Mouse (Mus musculus): ENCODE measurements around the gene Ccdc185. TPM values are rescaled to one million over a fixed set of nuclear protein-coding genes. Genes with fewer than 3 reads are reported as not detected.

Gene Ccdc185
- total and polyA plus RNA-seq, 2 experiments = not detected

DNA sequence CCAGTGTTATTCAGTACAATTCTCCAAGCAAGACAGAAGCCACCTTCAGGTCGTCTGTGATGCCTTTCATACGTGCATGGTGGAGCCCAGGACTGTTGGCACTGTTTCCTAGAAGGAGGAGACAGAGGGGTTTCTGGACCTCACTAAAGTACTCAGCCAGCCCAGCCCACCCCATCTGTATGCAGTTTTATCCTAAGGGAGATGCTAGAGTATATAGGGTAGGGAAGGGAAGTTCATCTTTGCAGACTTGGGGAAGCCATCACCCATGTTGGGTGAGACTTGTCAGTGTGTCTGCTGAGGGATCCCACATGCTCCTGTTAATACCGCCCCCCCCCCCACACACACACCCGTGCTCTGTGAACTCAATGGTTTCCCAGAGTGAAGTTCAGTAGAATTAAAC, 13.1 kb downstream of the Ccdc185 start:
- DNase-seq (ENCODE audit: extremely low read depth, low read depth, low spot score) = no peak
- 72% methylated on average over 4 of the region's 4 CpGs for WGBS
- no peak overlapping the region for H3K27ac ChIP-seq (replicated peaks; ENCODE audit: insufficient read depth, low read depth, low read length)
- no peak for TF ChIP-seq POLR2A (IDR thresholded peaks at IDR 0.05; ENCODE audit: extremely low read depth, insufficient read depth, low read length)
- no peak for TF ChIP-seq CTCF (IDR thresholded peaks at IDR 0.05; ENCODE audit: low read depth, low read length)
- H3K36me3 ChIP-seq (ENCODE audit: control insufficient read depth, insufficient read depth, low read length) = no peaks in the 10 kb centered on the region
- no peak overlapping the region for H3K4me3 ChIP-seq (ENCODE audit: insufficient read depth, low read depth, low read length)
- H3K4me1 ChIP-seq (ENCODE audit: control insufficient read depth, insufficient read depth, low read length) = no peaks in the 10 kb centered on the region
- no peak overlapping the region for H3K9ac ChIP-seq (ENCODE audit: low read depth, low read length)
- H3K27me3 ChIP-seq (ENCODE audit: control insufficient read depth, insufficient read depth, low read length) = no peaks in the 10 kb centered on the region
- no peaks in the 10 kb centered on the region for H3K79me2 ChIP-seq (ENCODE audit: control insufficient read depth, insufficient read depth, low read length)

GRCm38 (mm10) chr1:182732695-182733094, 16.3 kb downstream of the Ccdc185 start:
- Histone ChIP-seq H3K79me2 (ENCODE audit: control insufficient read depth, insufficient read depth, low read length) (no peaks in the 10 kb centered on the region), H3K4me3 (ENCODE audit: insufficient read depth, low read depth, low read length) (no peak overlapping the region), H3K27ac (replicated peaks; ENCODE audit: insufficient read depth, low read depth, low read length) (no peak overlapping the region), H3K27me3 (ENCODE audit: control insufficient read depth, insufficient read depth, low read length) (no peaks in the 10 kb centered on the region), H3K36me3 (ENCODE audit: control insufficient read depth, insufficient read depth, low read length) (no peaks in the 10 kb centered on the region), H3K9ac (ENCODE audit: low read depth, low read length) (no peak overlapping the region), H3K4me1 (ENCODE audit: control insufficient read depth, insufficient read depth, low read length) (no peaks in the 10 kb centered on the region)
- 51% methylated on average over 7 of the region's 7 CpGs for WGBS
- DNase-seq (ENCODE audit: extremely low read depth, low read depth, low spot score) = no peak
- TF ChIP-seq CTCF (IDR thresholded peaks at IDR 0.05; ENCODE audit: low read depth, low read length) = no peak

DNA sequence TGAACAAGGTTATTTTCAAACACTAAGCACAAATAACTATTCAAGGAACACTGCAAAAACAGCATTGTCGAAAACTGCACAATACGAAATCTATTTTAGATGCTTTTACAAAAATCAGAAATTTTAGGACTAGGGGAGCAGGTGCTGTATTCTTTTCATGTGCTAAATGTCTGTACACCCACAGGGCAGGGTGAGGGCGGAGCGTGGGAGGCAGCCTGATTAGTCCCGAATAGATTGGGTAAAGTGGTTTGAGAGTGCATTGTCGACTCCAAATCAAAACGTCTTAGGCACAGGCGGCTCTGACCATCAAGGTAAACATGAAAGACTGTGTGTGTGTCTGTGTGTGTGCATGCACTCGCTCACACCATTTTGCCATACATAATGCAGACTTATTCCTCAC, 20.0 kb downstream of the Ccdc185 start:
- no peak for TF ChIP-seq CTCF (IDR thresholded peaks at IDR 0.05; ENCODE audit: low read depth, low read length)
- TF ChIP-seq POLR2A (IDR thresholded peaks at IDR 0.05; ENCODE audit: extremely low read depth, insufficient read depth, low read length) = no peak
- Histone ChIP-seq H3K27me3 (ENCODE audit: control insufficient read depth, insufficient read depth, low read length) (no peaks in the 10 kb centered on the region), H3K36me3 (ENCODE audit: control insufficient read depth, insufficient read depth, low read length) (no peaks in the 10 kb centered on the region), H3K4me1 (ENCODE audit: control insufficient read depth, insufficient read depth, low read length) (no peaks in the 10 kb centered on the region), H3K9ac (ENCODE audit: low read depth, low read length) (no peak overlapping the region), H3K27ac (replicated peaks; ENCODE audit: insufficient read depth, low read depth, low read length) (no peak overlapping the region), H3K79me2 (ENCODE audit: control insufficient read depth, insufficient read depth, low read length) (no peaks in the 10 kb centered on the region), H3K4me3 (ENCODE audit: insufficient read depth, low read depth, low read length) (no peak overlapping the region)
- 81% methylated on average over 9 of the region's 9 CpGs for WGBS
- no peak for DNase-seq (ENCODE audit: extremely low read depth, low read depth, low spot score)

- Histone ChIP-seq H3K27me3 (ENCODE audit: control insufficient read depth, insufficient read depth, low read length) (no peaks in the 10 kb centered on the region), H3K27ac (replicated peaks; ENCODE audit: insufficient read depth, low read depth, low read length) (no peak overlapping the region), H3K9ac (ENCODE audit: low read depth, low read length) (no peak overlapping the region), H3K79me2 (ENCODE audit: control insufficient read depth, insufficient read depth, low read length) (no peaks in the 10 kb centered on the region), H3K4me1 (ENCODE audit: control insufficient read depth, insufficient read depth, low read length) (no peaks in the 10 kb centered on the region), H3K36me3 (ENCODE audit: control insufficient read depth, insufficient read depth, low read length) (no peaks in the 10 kb centered on the region), H3K4me3 (ENCODE audit: insufficient read depth, low read depth, low read length) (no peak overlapping the region)
- DNase-seq (ENCODE audit: extremely low read depth, low read depth, low spot score) = no peak
- TF ChIP-seq CTCF (IDR thresholded peaks at IDR 0.05; ENCODE audit: low read depth, low read length) (no peak), POLR2A (IDR thresholded peaks at IDR 0.05; ENCODE audit: extremely low read depth, insufficient read depth, low read length) (no peak)
- 78% methylated on average over 12 of the region's 12 CpGs for whole genome bisulfite sequencing
Observed at GRCm38 (mm10) chr1:182727541-182727940, 21.4 kb downstream of the Ccdc185 start.

GRCm38 (mm10) chr1:182714236-182714935, 34.6 kb downstream of the Ccdc185 start:
- no peaks in the 10 kb centered on the region for H3K27me3 ChIP-seq (ENCODE audit: control insufficient read depth, insufficient read depth, low read length)
- 81% methylated on average over 6 of the region's 6 CpGs for WGBS

GRCm38 (mm10) chr1:182711360-182711933, 37.5 kb downstream of the Ccdc185 start:
- Histone ChIP-seq H3K4me1 (ENCODE audit: control insufficient read depth, insufficient read depth, low read length) (no peaks in the 10 kb centered on the region), H3K27me3 (ENCODE audit: control insufficient read depth, insufficient read depth, low read length) (no peaks in the 10 kb centered on the region), H3K36me3 (ENCODE audit: control insufficient read depth, insufficient read depth, low read length) (no peaks in the 10 kb centered on the region), H3K4me3 (ENCODE audit: insufficient read depth, low read depth, low read length) (no peak overlapping the region), H3K79me2 (ENCODE audit: control insufficient read depth, insufficient read depth, low read length) (no peaks in the 10 kb centered on the region), H3K9ac (ENCODE audit: low read depth, low read length) (no peak overlapping the region), H3K27ac (replicated peaks; ENCODE audit: insufficient read depth, low read depth, low read length) (no peak overlapping the region)
- TF ChIP-seq POLR2A (IDR thresholded peaks at IDR 0.05; ENCODE audit: extremely low read depth, insufficient read depth, low read length) (no peak), CTCF (IDR thresholded peaks at IDR 0.05; ENCODE audit: low read depth, low read length) (no peak)
- no peak for DNase-seq (ENCODE audit: extremely low read depth, low read depth, low spot score)
- WGBS = 40% methylated on average over 7 of the region's 7 CpGs

More at GRCm38 (mm10) chr1:182714236-182714935, 34.6 kb downstream of the Ccdc185 start:
- Histone ChIP-seq H3K4me3 (ENCODE audit: insufficient read depth, low read depth, low read length) (no peak overlapping the region), H3K79me2 (ENCODE audit: control insufficient read depth, insufficient read depth, low read length) (no peaks in the 10 kb centered on the region), H3K4me1 (ENCODE audit: control insufficient read depth, insufficient read depth, low read length) (no peaks in the 10 kb centered on the region), H3K36me3 (ENCODE audit: control insufficient read depth, insufficient read depth, low read length) (no peaks in the 10 kb centered on the region), H3K27ac (replicated peaks; ENCODE audit: insufficient read depth, low read depth, low read length) (no peak overlapping the region), H3K9ac (ENCODE audit: low read depth, low read length) (no peak overlapping the region)
- no peak for DNase-seq (ENCODE audit: extremely low read depth, low read depth, low spot score)
- TF ChIP-seq POLR2A (IDR thresholded peaks at IDR 0.05; ENCODE audit: extremely low read depth, insufficient read depth, low read length) = no peak
- no peak for TF ChIP-seq CTCF (IDR thresholded peaks at IDR 0.05; ENCODE audit: low read depth, low read length)

Measured in liver, adult 2 months (tissue).